Mouse (Mus musculus): ENCODE measurements around the gene Rho. TPM values are rescaled to one million over a fixed set of nuclear protein-coding genes. Genes with fewer than 3 reads are reported as not detected.

Rho gene
- polyA plus RNA-seq, 1 experiment from 2014 or later = 0.36 TPM

DNA sequence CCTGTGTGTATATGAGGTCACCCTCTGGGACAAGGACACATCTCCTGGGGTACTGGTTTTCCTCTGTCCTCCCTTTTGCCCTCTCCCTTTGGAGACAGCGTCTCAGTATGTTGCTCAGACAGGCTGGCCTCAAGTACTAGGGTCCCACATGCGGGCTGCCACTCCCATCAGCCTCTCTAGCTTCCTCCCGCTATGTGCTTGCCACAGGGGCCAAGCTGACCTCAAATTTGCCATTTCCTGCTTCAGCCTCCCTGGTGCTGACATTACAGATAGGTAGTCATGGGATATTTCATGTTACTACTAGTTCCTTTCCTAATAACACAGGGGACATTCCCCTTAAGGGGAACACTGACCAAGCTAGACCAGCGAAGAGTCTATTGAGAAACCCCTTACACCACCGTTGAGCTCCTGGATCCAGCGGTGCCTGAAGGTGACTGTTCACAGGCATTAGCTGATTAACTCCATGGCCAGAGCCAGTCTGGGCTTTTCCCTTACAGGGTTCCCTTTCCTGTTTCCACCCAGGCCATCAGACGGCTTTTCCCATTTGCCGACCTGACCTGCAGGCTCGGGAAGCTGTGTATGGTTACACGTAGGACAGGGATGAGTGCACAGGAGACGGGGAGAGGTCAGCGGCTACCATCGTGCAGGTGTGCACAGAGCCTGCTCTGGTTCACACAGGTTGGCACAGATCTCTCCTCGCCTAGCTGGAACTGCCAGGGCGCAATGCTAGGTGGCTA is 41.8 kb downstream of the Rho start:
- Histone ChIP-seq H3K36me3 (ENCODE audit: control insufficient read depth, insufficient read depth, low read length) (no peaks in the 10 kb centered on the region), H3K27ac (ENCODE audit: low read length) (no peak overlapping the region), H3K4me3 (ENCODE audit: low read depth, low read length) (no peak overlapping the region), H3K4me1 (ENCODE audit: control insufficient read depth, insufficient read depth, low read length) (no peaks in the 10 kb centered on the region), H3K4me2 (ENCODE audit: low read length) (no peak overlapping the region), H3K9me3 (replicated peaks; ENCODE audit: control insufficient read depth, low read length, poor library complexity, severe bottlenecking) (no peaks in the 10 kb centered on the region), H3K27me3 (ENCODE audit: control insufficient read depth, insufficient read depth, low read depth, low read length) (no peaks in the 10 kb centered on the region), H3K9ac (ENCODE audit: low read depth, low read length) (no peak overlapping the region)
- no peak for ATAC-seq
- 89% methylated on average over 15 of the region's 15 CpGs for WGBS

DNA sequence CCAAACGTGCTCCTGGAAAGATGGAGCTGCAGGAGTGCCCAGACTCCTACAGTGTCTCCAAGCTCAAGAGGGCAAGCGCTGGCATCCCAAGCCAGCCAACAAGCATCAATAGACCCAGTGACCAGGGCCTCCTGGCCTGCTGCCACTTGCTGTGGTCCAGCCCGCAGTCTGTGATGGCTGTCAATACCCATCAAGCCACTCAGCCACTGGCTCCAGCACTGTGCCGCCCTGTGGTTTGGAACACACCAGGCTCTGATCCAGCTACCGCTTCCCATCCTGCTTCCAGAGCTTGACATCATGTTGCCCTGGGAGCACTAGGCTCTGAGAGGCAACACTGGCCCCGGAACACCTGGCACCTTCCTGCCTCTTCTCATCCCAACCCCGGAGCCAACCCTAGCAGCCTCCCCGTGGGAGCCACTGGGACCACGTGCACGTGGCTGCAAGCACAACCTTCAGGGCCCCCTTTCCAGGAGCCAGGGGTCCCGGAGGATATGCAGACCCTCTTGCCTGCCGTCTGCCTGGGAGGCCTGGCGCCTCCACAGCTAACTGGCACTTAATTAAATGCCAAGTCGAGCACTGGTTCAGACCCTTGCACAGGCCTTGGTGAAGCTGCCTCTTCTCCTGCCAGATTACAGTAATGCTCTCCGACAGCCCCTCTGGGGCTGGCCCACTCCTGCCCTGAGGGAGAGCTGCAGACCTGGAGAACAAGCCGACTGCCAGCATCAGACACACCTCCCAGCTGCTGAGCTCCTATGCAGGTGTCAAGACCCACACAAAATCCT is 42.5 kb downstream of the Rho start:
- H3K9me3 ChIP-seq (replicated peaks; ENCODE audit: control insufficient read depth, low read length, poor library complexity, severe bottlenecking) = no peaks in the 10 kb centered on the region
- no peak overlapping the region for H3K4me3 ChIP-seq (ENCODE audit: low read depth, low read length)
- WGBS = 68% methylated on average over 16 of the region's 16 CpGs
- H3K9ac ChIP-seq (ENCODE audit: low read depth, low read length) = no peak overlapping the region
- no peak overlapping the region for H3K4me2 ChIP-seq (ENCODE audit: low read length)
- H3K4me1 ChIP-seq (ENCODE audit: control insufficient read depth, insufficient read depth, low read length) = no peaks in the 10 kb centered on the region
- H3K27me3 ChIP-seq (ENCODE audit: control insufficient read depth, insufficient read depth, low read depth, low read length) = no peaks in the 10 kb centered on the region
- no peaks in the 10 kb centered on the region for H3K36me3 ChIP-seq (ENCODE audit: control insufficient read depth, insufficient read depth, low read length)
- H3K27ac ChIP-seq (ENCODE audit: low read length) = peak overlapping the region; percentile 42; the same call in 1 of the 2 replicates
- ATAC-seq = peak; percentile 49

DNA sequence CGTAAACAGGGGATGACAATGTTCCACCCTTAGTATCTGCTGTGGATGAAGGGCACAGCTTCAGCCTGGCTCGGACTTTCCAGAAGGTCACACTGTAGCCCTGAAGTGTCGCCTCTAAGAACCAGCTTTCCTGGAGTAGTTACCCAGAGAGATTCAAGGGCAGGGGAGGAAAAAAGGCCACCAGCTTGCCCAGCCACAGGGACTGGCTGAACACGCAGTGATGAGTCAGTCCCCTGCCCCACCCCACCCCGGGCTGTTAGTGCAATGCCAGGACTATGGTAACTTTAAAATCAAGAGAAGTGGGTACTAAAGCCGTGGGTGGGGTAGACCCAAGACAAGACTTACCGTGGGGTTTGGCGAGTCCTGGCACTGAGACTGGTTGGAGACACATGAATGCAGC is 44.1 kb downstream of the Rho start:
- no peak overlapping the region for H3K4me2 ChIP-seq (ENCODE audit: low read length)
- H3K4me1 ChIP-seq (ENCODE audit: control insufficient read depth, insufficient read depth, low read length) = no peaks in the 10 kb centered on the region
- H3K4me3 ChIP-seq (ENCODE audit: low read depth, low read length) = no peak overlapping the region
- no peak overlapping the region for H3K27ac ChIP-seq (ENCODE audit: low read length)
- H3K9me3 ChIP-seq (replicated peaks; ENCODE audit: control insufficient read depth, low read length, poor library complexity, severe bottlenecking) = no peaks in the 10 kb centered on the region
- ATAC-seq = no peak
- H3K36me3 ChIP-seq (ENCODE audit: control insufficient read depth, insufficient read depth, low read length) = no peaks in the 10 kb centered on the region
- 88% methylated on average over 8 of the region's 8 CpGs for WGBS
- H3K9ac ChIP-seq (ENCODE audit: low read depth, low read length) = no peak overlapping the region
- no peaks in the 10 kb centered on the region for H3K27me3 ChIP-seq (ENCODE audit: control insufficient read depth, insufficient read depth, low read depth, low read length)

DNA sequence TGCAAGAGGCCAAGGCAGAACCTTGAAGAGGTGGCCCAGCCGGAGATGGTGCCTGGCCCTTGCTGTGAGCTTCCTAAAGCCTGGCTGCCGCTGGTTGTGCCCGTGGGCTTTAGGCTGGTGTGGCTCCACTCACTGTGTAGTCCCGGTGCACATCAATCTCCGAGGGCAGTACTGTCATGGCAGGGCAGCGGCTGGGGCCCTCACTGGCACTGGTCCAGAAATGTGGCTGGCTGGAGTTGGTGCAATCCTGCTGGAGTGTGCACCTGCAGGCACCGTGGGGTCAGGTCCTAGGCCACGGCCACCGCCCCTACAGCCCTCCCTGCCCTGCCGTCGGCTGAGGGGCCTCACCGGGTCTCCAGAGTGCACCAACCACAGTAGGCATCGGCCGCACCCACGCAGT is 46.3 kb downstream of the Rho start:
- WGBS = 84% methylated on average over 15 of the region's 15 CpGs
- Histone ChIP-seq H3K36me3 (ENCODE audit: control insufficient read depth, insufficient read depth, low read length) (no peaks in the 10 kb centered on the region), H3K9ac (ENCODE audit: low read depth, low read length) (no peak overlapping the region), H3K27ac (ENCODE audit: low read length) (no peak overlapping the region), H3K27me3 (ENCODE audit: control insufficient read depth, insufficient read depth, low read depth, low read length) (no peaks in the 10 kb centered on the region), H3K9me3 (replicated peaks; ENCODE audit: control insufficient read depth, low read length, poor library complexity, severe bottlenecking) (no peaks in the 10 kb centered on the region), H3K4me1 (ENCODE audit: control insufficient read depth, insufficient read depth, low read length) (no peaks in the 10 kb centered on the region), H3K4me2 (ENCODE audit: low read length) (no peak overlapping the region), H3K4me3 (ENCODE audit: low read depth, low read length) (no peak overlapping the region)
- no peak for ATAC-seq

DNA sequence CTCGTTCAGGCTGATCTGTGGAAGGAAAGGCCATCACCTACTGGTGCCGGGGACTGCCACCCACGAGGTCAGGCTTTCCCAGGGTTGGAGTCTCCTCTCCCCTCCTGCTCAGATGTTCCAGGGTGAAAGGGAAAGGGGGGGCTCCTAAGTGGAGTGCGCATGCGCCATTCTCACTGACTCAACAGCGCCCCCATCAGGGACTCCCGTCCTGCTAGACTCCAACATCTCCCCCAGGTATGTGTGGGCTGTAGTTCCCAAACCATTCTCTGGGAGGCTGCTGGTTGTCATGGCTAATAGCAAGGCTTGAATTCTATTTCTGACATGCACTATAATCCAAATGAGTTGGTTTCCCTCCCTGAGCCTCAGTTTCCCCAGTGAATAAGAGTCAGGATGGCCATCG is 47.0 kb downstream of the Rho start:
- no peaks in the 10 kb centered on the region for H3K4me1 ChIP-seq (ENCODE audit: control insufficient read depth, insufficient read depth, low read length)
- H3K4me3 ChIP-seq (ENCODE audit: low read depth, low read length) = no peak overlapping the region
- no peaks in the 10 kb centered on the region for H3K36me3 ChIP-seq (ENCODE audit: control insufficient read depth, insufficient read depth, low read length)
- no peak overlapping the region for H3K4me2 ChIP-seq (ENCODE audit: low read length)
- H3K27ac ChIP-seq (ENCODE audit: low read length) = no peak overlapping the region
- no peaks in the 10 kb centered on the region for H3K27me3 ChIP-seq (ENCODE audit: control insufficient read depth, insufficient read depth, low read depth, low read length)
- no peaks in the 10 kb centered on the region for H3K9me3 ChIP-seq (replicated peaks; ENCODE audit: control insufficient read depth, low read length, poor library complexity, severe bottlenecking)
- no peak for ATAC-seq
- no peak overlapping the region for H3K9ac ChIP-seq (ENCODE audit: low read depth, low read length)
- WGBS = 65% methylated on average over 8 of the region's 8 CpGs

DNA sequence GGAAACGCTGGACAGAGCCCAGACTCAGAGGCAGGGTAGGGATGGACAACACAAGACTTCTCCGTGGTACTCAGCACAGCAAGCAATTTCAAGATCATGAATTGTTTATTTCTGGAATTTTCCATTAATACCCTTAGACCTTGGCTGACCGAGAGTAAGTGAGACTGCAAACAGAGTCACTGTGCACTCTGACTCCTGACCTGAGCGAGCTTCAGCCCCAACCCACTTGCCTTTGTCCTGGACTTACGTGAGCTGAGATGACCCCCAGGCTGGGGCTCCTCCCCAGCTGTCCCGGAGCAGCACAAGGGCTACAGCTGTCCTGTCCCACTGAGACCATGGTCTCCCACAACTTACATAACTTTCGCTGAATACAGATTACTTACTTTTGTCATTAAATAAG is 51.3 kb downstream of the Rho start:
- WGBS = 61% methylated on average over 7 of the region's 7 CpGs
- ATAC-seq = no peak
- H3K36me3 ChIP-seq (ENCODE audit: control insufficient read depth, insufficient read depth, low read length) = no peaks in the 10 kb centered on the region
- H3K9ac ChIP-seq (ENCODE audit: low read depth, low read length) = no peak overlapping the region
- H3K9me3 ChIP-seq (replicated peaks; ENCODE audit: control insufficient read depth, low read length, poor library complexity, severe bottlenecking) = no peaks in the 10 kb centered on the region
- H3K4me1 ChIP-seq (ENCODE audit: control insufficient read depth, insufficient read depth, low read length) = peaks cover 7% of the 10 kb centered on the region; the same call in 1 of the 2 replicates
- H3K4me3 ChIP-seq (ENCODE audit: low read depth, low read length) = no peak overlapping the region
- H3K27ac ChIP-seq (ENCODE audit: low read length) = no peak overlapping the region
- H3K27me3 ChIP-seq (ENCODE audit: control insufficient read depth, insufficient read depth, low read depth, low read length) = no peaks in the 10 kb centered on the region
- H3K4me2 ChIP-seq (ENCODE audit: low read length) = no peak overlapping the region

DNA sequence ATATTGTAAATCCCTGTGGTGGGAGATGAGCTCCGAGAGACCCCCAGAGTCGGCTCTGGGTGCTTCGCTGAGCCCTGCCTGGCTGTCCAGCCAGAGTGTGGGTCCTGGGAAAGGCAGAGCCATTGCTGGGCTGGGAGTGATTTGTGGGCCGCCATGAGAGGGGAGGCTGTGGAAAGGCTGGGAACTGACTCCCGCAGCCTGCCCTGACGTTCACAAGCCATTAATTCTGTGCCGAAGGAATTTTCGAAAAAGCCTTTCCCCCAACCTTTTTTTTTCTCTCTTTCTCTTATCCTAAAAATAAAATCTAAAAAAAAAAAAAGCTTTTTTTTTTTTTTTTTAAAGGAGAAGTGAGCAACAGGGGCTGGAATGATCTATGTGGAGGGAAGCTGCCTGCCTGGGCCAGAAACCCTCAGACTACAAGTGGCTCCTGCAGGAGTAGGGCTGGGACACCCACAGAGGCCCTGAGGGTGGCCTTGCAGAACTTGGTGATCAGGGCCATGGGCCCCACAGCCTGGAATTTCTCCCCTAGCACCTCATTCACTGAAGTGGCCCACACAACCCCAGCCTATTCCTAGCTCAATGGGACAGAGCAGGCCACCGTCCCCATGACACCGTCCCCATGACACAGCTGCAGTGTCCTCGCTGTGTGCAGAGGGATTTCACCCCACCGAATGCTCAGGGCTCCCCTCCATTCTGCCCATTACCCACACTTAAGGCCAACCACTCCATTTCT is 51.9 kb downstream of the Rho start:
- Histone ChIP-seq H3K4me2 (ENCODE audit: low read length) (no peak overlapping the region), H3K9me3 (replicated peaks; ENCODE audit: control insufficient read depth, low read length, poor library complexity, severe bottlenecking) (no peaks in the 10 kb centered on the region), H3K4me1 (ENCODE audit: control insufficient read depth, insufficient read depth, low read length) (peaks cover 7% of the 10 kb centered on the region; the same call in 1 of the 2 replicates), H3K27me3 (ENCODE audit: control insufficient read depth, insufficient read depth, low read depth, low read length) (no peaks in the 10 kb centered on the region), H3K4me3 (ENCODE audit: low read depth, low read length) (no peak overlapping the region), H3K27ac (ENCODE audit: low read length) (no peak overlapping the region), H3K9ac (ENCODE audit: low read depth, low read length) (no peak overlapping the region), H3K36me3 (ENCODE audit: control insufficient read depth, insufficient read depth, low read length) (no peaks in the 10 kb centered on the region)
- ATAC-seq = no peak
- WGBS = 71% methylated on average over 12 of the region's 12 CpGs

DNA sequence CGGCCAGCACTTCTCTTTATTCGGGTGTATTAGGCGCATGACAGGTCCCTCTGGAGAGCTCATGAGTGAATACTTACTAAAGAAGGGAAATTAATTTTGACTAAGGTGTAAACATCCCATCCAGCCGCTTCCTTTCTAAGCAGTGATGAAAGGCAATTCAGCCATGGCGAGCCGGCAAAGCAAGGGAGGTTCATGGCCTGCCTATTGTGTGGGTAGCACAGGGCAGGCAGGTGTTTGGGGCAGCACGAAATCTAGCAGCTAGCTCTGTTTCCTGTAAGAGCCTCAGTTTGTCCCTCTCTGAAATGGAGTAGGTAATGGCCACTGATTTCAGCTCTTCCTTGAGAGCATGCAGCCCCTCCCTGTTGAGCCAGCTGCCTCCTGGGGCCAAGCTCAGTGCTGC is 53.0 kb downstream of the Rho start:
- Histone ChIP-seq H3K4me2 (ENCODE audit: low read length) (no peak overlapping the region), H3K27ac (ENCODE audit: low read length) (no peak overlapping the region), H3K9me3 (replicated peaks; ENCODE audit: control insufficient read depth, low read length, poor library complexity, severe bottlenecking) (no peaks in the 10 kb centered on the region), H3K4me3 (ENCODE audit: low read depth, low read length) (no peak overlapping the region), H3K36me3 (ENCODE audit: control insufficient read depth, insufficient read depth, low read length) (no peaks in the 10 kb centered on the region), H3K9ac (ENCODE audit: low read depth, low read length) (no peak overlapping the region), H3K4me1 (ENCODE audit: control insufficient read depth, insufficient read depth, low read length) (peaks cover 7% of the 10 kb centered on the region; the same call in 1 of the 2 replicates), H3K27me3 (ENCODE audit: control insufficient read depth, insufficient read depth, low read depth, low read length) (no peaks in the 10 kb centered on the region; the same call in 1 of the 2 replicates)
- 61% methylated on average over 7 of the region's 7 CpGs for WGBS
- ATAC-seq = no peak

DNA sequence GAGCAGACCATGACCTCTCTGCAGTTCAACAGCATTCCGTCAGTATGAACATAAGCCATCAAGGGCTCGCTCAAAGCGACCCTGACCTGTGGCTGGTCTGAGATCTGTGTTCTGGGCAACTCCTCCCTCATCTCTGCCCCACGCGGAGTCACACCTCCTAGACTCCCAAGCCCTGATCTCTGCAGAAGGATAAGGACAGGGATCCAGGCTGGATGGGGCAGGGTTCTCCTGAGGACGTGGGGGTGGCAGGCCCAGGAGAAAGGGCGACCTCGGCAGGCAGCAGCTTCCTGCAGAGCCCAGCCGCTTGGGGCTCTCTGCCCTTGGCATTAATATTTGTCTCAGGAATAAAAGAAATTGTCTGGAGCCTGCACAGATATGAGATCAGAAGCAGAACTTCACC is 54.1 kb downstream of the Rho start:
- H3K27me3 ChIP-seq (ENCODE audit: control insufficient read depth, insufficient read depth, low read depth, low read length) = peaks cover 2% of the 10 kb centered on the region
- H3K36me3 ChIP-seq (ENCODE audit: control insufficient read depth, insufficient read depth, low read length) = no peaks in the 10 kb centered on the region
- H3K9me3 ChIP-seq (replicated peaks; ENCODE audit: control insufficient read depth, low read length, poor library complexity, severe bottlenecking) = no peaks in the 10 kb centered on the region
- H3K4me1 ChIP-seq (ENCODE audit: control insufficient read depth, insufficient read depth, low read length) = peaks cover 7% of the 10 kb centered on the region; the same call in 1 of the 2 replicates
- 67% methylated on average over 9 of the region's 9 CpGs for WGBS
- no peak overlapping the region for H3K9ac ChIP-seq (ENCODE audit: low read depth, low read length)
- no peak for ATAC-seq
- H3K4me2 ChIP-seq (ENCODE audit: low read length) = no peak overlapping the region
- no peak overlapping the region for H3K27ac ChIP-seq (ENCODE audit: low read length)
- H3K4me3 ChIP-seq (ENCODE audit: low read depth, low read length) = no peak overlapping the region
